Mouse (Mus musculus): ENCODE results near the gene Antxr1. TPM values are rescaled to one million over a fixed set of nuclear protein-coding genes. Genes with fewer than 3 reads are reported as not detected.

The Antxr1 gene
- total and polyA plus RNA-seq, 3 experiments, result 0.16 to 0.23 (median 0.21) TPM

- Histone ChIP-seq H3K4me3 (replicated peaks in 1 of 3; ENCODE audit: low read depth in 2 of 3, low read length in 2 of 3, poor library complexity in 1 of 3) (no peak overlapping the region), H3K27ac (ENCODE audit: insufficient read depth, low read depth) (no peak overlapping the region), H3K4me2 (ENCODE audit: insufficient read depth, low read depth, poor library complexity, severe bottlenecking) (no peak overlapping the region), H3K9me3 (replicated peaks; ENCODE audit: low read length) (no peaks in the 10 kb centered on the region), H3K9ac (ENCODE audit: insufficient read depth, low read depth) (no peak overlapping the region), H3K27me3 (replicated peaks) (no peaks in the 10 kb centered on the region), H3K4me1 (ENCODE audit: control insufficient read depth in 1 of 2, insufficient read depth in 2 of 2) (peaks cover 14 to 32% of the 10 kb centered on the region in 2 experiments), H3K79me2 (replicated peaks; ENCODE audit: control insufficient read depth, extremely low read depth, insufficient read depth, poor library complexity, severe bottlenecking) (no peaks in the 10 kb centered on the region), H3K36me3 (replicated peaks in 1 of 2; ENCODE audit: control insufficient read depth in 1 of 2, insufficient read depth in 1 of 2, low read length in 1 of 2) (no peaks in the 10 kb centered on the region)
- no peak for DNase-seq (ENCODE audit: extremely low read depth)
- in situ Hi-C loops (cut with MboI; ENCODE audit: low pct_ligation_motif_present, low pct_unique_long_range_greater_than_20kb, low sequenced_read_pairs), result no loop called here
- TF ChIP-seq EP300 (IDR thresholded peaks at IDR 0.05; ENCODE audit: low read length), result no peak
- no peak for TF ChIP-seq RAD21 (IDR thresholded peaks at IDR 0.05; ENCODE audit: low read depth, low read length)
- no peak for TF ChIP-seq KAT2A (IDR thresholded peaks at IDR 0.05; ENCODE audit: insufficient replicate concordance, low read length)
- TF ChIP-seq JUND (conservative IDR thresholded peaks at IDR 0.05; ENCODE audit: low read depth, low read length), result no peak
- TF ChIP-seq USF1 (IDR thresholded peaks at IDR 0.05; ENCODE audit: low read depth, low read length), result no peak
- no peak for TF ChIP-seq E2F4 (IDR thresholded peaks at IDR 0.05; ENCODE audit: insufficient replicate concordance, low read depth, low read length)
- no peak for TF ChIP-seq RCOR1 (conservative IDR thresholded peaks at IDR 0.05; ENCODE audit: low read depth, low read length)
- dilution Hi-C loops (cut with MboI; ENCODE audit: extremely low pct_ligation_motif_present, extremely low pct_unique_long_range_greater_than_20kb, low sequenced_read_pairs), result no loop called here
Measured at GRCm38 (mm10) chr6:87258976-87259375, 76.6 kb downstream of the Antxr1 start.

- no peaks in the 10 kb centered on the region for H3K79me2 ChIP-seq (replicated peaks; ENCODE audit: control insufficient read depth, extremely low read depth, insufficient read depth, poor library complexity, severe bottlenecking)
- TF ChIP-seq UBTF (IDR thresholded peaks at IDR 0.05; ENCODE audit: low read depth, low read length), result no peak
- no peak for TF ChIP-seq MEF2A (IDR thresholded peaks at IDR 0.05; ENCODE audit: borderline replicate concordance, low read depth, low read length)
- dilution Hi-C loops (cut with MboI; ENCODE audit: extremely low pct_ligation_motif_present, extremely low pct_unique_long_range_greater_than_20kb, low sequenced_read_pairs), result no loop called here
- no peaks in the 10 kb centered on the region for H3K27me3 ChIP-seq (replicated peaks)
- in situ Hi-C loops (cut with MboI; ENCODE audit: low pct_ligation_motif_present, low pct_unique_long_range_greater_than_20kb, low sequenced_read_pairs), result no loop called here
- H3K9ac ChIP-seq (ENCODE audit: insufficient read depth, low read depth), result no peak overlapping the region
- H3K9me3 ChIP-seq (replicated peaks; ENCODE audit: low read length), result no peaks in the 10 kb centered on the region
- H3K36me3 ChIP-seq (replicated peaks in 1 of 2; ENCODE audit: control insufficient read depth in 1 of 2, insufficient read depth in 1 of 2, low read length in 1 of 2), result no peaks in the 10 kb centered on the region
- no peak overlapping the region for H3K4me3 ChIP-seq (replicated peaks in 1 of 3; ENCODE audit: low read depth in 2 of 3, low read length in 2 of 3, poor library complexity in 1 of 3)
- H3K4me1 ChIP-seq (ENCODE audit: control insufficient read depth in 1 of 2, insufficient read depth in 2 of 2), result peaks cover 14 to 27% of the 10 kb centered on the region in 2 experiments
- H3K27ac ChIP-seq (ENCODE audit: insufficient read depth, low read depth), result no peak overlapping the region
- DNase-seq (ENCODE audit: extremely low read depth), result no peak
- no peak overlapping the region for H3K4me2 ChIP-seq (ENCODE audit: insufficient read depth, low read depth, poor library complexity, severe bottlenecking)
Measured at GRCm38 (mm10) chr6:87257981-87258775, 77.4 kb downstream of the Antxr1 start.

GRCm38 (mm10) chr6:87257471-87257870 lies 78.2 kb downstream of the Antxr1 start:
- in situ Hi-C loops (cut with MboI; ENCODE audit: low pct_ligation_motif_present, low pct_unique_long_range_greater_than_20kb, low sequenced_read_pairs), result no loop called here
- H3K79me2 ChIP-seq (replicated peaks; ENCODE audit: control insufficient read depth, extremely low read depth, insufficient read depth, poor library complexity, severe bottlenecking), result no peaks in the 10 kb centered on the region
- no peak for TF ChIP-seq TCF12 (IDR thresholded peaks at IDR 0.05; ENCODE audit: low read depth, low read length)
- no peak for TF ChIP-seq RAD21 (IDR thresholded peaks at IDR 0.05; ENCODE audit: low read depth, low read length)
- TF ChIP-seq ZMIZ1 (IDR thresholded peaks at IDR 0.05; ENCODE audit: low read depth, low read length), result no peak
- TF ChIP-seq ELF1 (IDR thresholded peaks at IDR 0.05; ENCODE audit: low read depth, low read length), result no peak
- TF ChIP-seq EP300 (IDR thresholded peaks at IDR 0.05; ENCODE audit: low read length), result no peak
- no peak for TF ChIP-seq ZKSCAN1 (IDR thresholded peaks at IDR 0.05; ENCODE audit: borderline replicate concordance, low read depth, low read length)
- no peak for TF ChIP-seq MAX (IDR thresholded peaks at IDR 0.05; ENCODE audit: low read length)
- TF ChIP-seq SIN3A (IDR thresholded peaks at IDR 0.05; ENCODE audit: low read length), result no peak
- TF ChIP-seq JUND (conservative IDR thresholded peaks at IDR 0.05; ENCODE audit: low read depth, low read length), result no peak
- TF ChIP-seq CHD1 (IDR thresholded peaks at IDR 0.05; ENCODE audit: low read depth, low read length), result no peak
- no peak for DNase-seq (ENCODE audit: extremely low read depth)
- no peaks in the 10 kb centered on the region for H3K9me3 ChIP-seq (replicated peaks; ENCODE audit: low read length)
- dilution Hi-C loops (cut with MboI; ENCODE audit: extremely low pct_ligation_motif_present, extremely low pct_unique_long_range_greater_than_20kb, low sequenced_read_pairs), result no loop called here
- no peaks in the 10 kb centered on the region for H3K36me3 ChIP-seq (replicated peaks in 1 of 2; ENCODE audit: control insufficient read depth in 1 of 2, insufficient read depth in 1 of 2, low read length in 1 of 2)
- no peak overlapping the region for H3K27ac ChIP-seq (ENCODE audit: insufficient read depth, low read depth)
- H3K4me1 ChIP-seq (ENCODE audit: control insufficient read depth in 1 of 2, insufficient read depth in 2 of 2), result peaks cover 14 to 27% of the 10 kb centered on the region in 2 experiments
- H3K4me3 ChIP-seq (replicated peaks in 1 of 3; ENCODE audit: low read depth in 2 of 3, low read length in 2 of 3, poor library complexity in 1 of 3), result no peak overlapping the region
- H3K4me2 ChIP-seq (ENCODE audit: insufficient read depth, low read depth, poor library complexity, severe bottlenecking), result no peak overlapping the region
- no peaks in the 10 kb centered on the region for H3K27me3 ChIP-seq (replicated peaks)
- H3K9ac ChIP-seq (ENCODE audit: insufficient read depth, low read depth), result no peak overlapping the region
